Mouse (Mus musculus) thymus, postnatal 4 days (tissue): ENCODE data around the gene D630023F18Rik.

Source experiments
- DNase-seq: peaks from one replicate; pipeline ENCODE4 v3.0.0; 2021

The D630023F18Rik gene

GRCm38 (mm10) chr1:65109756-65110435 is 13.1 kb downstream of the D630023F18Rik start:
- no peak for DNase-seq

DNA sequence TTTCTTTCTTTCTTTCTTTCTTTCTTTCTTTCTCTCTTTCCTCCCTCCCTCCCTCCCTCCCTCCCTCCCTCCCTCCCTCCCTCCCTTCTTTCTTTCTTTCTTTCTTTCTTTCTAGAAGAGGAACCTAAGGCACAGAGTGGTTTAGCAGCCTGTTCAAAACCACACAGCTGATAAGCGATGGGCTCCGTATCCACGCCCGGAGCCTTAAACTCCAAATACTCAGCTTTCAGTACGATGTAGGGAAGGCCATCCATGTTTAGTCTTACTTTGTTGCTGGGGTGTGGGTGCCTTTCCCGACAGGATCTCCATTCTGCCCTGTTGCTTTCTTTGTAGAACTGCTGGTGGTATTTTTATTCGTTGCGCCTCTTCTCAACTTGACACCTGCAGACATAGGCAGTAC is 13.8 kb downstream of the D630023F18Rik start:
- no peak for DNase-seq

- no peak for DNase-seq
Observed at GRCm38 (mm10) chr1:65107654-65108279, 15.2 kb downstream of the D630023F18Rik start.

GRCm38 (mm10) chr1:65103273-65103672 is 19.7 kb downstream of the D630023F18Rik start, which contains the start of gene Cryga:
TSS of gene Cryga (minus strand) at chr1:65103373.
- no peak for DNase-seq

DNA sequence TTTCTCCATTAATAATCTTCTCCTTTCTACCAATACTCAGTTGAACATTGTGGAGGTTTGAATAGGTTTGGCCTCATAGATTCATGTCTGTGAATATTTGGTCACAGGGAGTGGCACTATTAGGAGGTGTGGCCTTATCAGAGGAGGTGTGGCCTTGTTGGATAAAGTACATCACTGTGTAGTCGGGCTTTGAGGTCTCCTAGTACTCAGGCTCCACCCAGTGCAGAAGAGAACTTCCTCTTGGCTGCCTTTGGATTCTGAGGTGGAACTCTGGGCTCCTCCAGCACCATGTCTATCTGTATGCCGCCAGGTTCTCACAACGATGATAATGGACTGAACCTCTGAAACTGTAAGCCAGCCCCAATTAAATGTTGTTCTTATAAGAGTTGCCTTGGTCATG is 26.1 kb downstream of the D630023F18Rik start:
- no peak for DNase-seq

DNA sequence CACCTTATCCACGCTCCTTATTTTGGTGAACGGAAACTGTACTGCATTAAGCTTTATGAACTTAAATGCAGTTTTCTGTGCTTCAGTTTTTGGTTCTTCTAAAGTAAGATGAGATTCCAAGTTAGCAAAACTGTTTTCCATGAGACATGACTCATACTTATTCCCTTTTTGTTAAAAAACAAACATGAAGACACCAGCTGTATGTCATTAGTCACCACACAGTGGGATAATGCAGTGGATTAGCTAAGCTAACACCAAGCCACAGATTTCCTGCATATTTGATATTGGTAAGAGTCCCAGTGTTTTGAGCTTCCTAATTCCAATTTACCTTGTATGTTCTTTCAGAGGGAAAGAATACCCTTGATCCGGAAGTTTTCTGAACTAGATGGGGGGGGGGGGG is 31.4 kb downstream of the D630023F18Rik start:
- no peak for DNase-seq

DNA sequence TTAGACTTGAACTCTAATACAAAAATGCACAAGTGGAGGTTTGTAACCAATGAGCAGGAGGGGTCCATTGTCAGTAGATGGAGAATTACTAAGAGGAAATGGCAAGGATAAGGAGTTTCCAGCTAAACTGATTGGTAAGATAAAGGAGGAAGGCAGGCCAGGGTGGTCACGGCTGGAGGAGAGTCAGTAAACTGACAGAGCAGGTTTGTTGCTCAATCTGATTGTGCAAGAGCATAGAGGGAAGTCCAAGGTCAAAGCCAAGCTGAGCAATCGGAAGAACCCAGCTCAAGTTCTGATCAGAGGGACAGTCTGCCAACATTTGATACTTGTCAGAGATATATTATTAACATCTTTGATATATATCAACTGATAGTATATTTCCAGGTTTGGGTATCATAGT is 32.6 kb downstream of the D630023F18Rik start:
- no peak for DNase-seq

- no peak for DNase-seq
Observed at GRCm38 (mm10) chr1:65088567-65089356, 34.3 kb downstream of the D630023F18Rik start.

- no peak for DNase-seq
Observed at GRCm38 (mm10) chr1:65082188-65082587, 40.8 kb downstream of the D630023F18Rik start, which contains the start of gene Crygb. TSS of gene Crygb (minus strand) at chr1:65082288.

DNA sequence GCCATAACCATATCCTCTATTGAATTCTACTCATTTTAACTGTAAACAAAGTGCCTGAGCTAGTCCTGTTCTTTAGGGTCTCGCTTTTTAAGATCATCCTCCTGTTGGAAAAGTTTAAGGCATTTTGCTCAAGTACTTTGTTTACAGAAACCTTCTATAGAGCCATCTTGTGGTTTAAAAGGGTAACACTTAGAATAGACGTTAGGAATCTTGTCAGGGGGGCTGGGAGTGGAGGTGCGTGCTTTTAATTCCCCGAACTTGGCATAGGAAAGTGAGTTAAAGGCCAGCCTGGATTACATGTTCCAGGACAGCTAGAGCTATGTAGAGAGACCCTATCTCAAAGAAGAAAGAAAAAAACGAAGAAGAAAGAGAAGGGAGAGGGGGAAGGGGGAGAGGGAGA is 47.4 kb downstream of the D630023F18Rik start:
- no peak for DNase-seq

GRCm38 (mm10) chr1:65073589-65073988 is 49.4 kb downstream of the D630023F18Rik start, which contains the start of gene Crygc:
TSS of gene Crygc (minus strand) at chr1:65073689.
- DNase-seq: no peak

- no peak for DNase-seq
Observed at GRCm38 (mm10) chr1:65067842-65068241, 55.2 kb downstream of the D630023F18Rik start.

DNA sequence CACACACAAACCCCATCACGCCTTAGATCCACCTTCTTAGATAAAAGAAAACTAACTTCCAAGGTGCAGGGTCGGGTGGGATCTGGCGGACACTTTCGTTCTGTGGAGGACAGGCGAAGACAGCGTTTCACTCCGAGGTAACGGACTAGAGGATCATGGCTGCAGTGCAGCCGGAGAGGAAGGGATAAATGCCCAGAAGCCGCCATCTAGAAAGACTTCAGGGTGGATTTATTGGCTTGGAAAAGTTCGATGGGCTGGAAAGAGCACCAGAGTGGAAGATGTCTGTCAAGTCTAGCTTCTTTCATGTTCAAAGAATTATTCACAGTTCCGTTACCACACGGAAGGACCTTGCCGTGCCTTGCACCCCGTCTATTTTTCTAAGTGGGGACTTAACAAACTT is 58.8 kb downstream of the D630023F18Rik start:
- no peak for DNase-seq

DNA sequence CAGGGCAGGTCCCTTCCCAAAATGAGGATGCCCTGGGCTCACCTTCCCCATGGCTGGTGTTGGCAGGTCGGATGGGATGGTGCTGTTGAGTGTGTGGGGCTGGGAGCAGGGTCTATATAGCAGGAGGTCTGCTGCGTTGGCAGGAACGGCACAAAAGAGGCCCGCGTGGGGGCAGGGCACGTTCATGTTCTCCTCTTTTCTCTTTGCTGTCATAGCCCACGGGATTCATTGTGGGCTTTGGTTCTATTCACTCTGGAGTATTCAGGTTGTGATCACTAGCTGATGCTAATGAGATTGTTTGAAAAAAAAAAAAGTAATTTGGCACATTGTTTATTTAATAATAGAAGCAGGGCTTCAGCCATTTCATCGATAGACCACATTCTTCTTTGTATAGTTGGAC is 59.7 kb downstream of the D630023F18Rik start, which contains the start of gene Crygd:
Gene Crygd (minus strand): TSS at position 101 of the 400 bp plus-strand sequence.
- no peak for DNase-seq
